Mouse (Mus musculus): ENCODE data around the gene Slc7a5. TPM values are rescaled to one million over a fixed set of nuclear protein-coding genes. Genes with fewer than 3 reads are reported as not detected.

Slc7a5 gene
- polyA plus RNA-seq, 1 experiment from 2014 or later = 26.4 TPM

GRCm38 (mm10) chr8:121909148-121909541, 1.7 kb upstream of the Slc7a5 start:
- DNase-seq (ENCODE audit: low spot score) (no peak), ATAC-seq (replicated peaks; ENCODE audit: low FRiP score, low TSS enrichment, low read depth) (no peak)
- no peak overlapping the region for H3K9ac ChIP-seq (ENCODE audit: low read length)
- WGBS = 62% methylated on average over 8 of the region's 8 CpGs
- no peaks in the 10 kb centered on the region for H3K9me3 ChIP-seq (ENCODE audit: control insufficient read depth, low read length)
- no peaks in the 10 kb centered on the region for H3K36me3 ChIP-seq (ENCODE audit: control insufficient read depth, insufficient read depth, low read length)
- peaks cover 26% of the 10 kb centered on the region for H3K4me1 ChIP-seq (replicated peaks; ENCODE audit: control insufficient read depth, insufficient read depth, low read length)
- H3K4me3 ChIP-seq (ENCODE audit: low read depth, low read length) = no peak overlapping the region
- H3K27me3 ChIP-seq (replicated peaks; ENCODE audit: control insufficient read depth, insufficient read depth, low read length) = 0 out of 2 replicates have a peak, but pooled peaks cover 3% of the 10 kb centered on the region
- H3K4me2 ChIP-seq (ENCODE audit: low read length) = no peak overlapping the region
- H3K27ac ChIP-seq (ENCODE audit: low read depth) = no peak overlapping the region

GRCm38 (mm10) chr8:121908378-121909147, 1.1 kb upstream of the Slc7a5 start:
- H3K4me3 ChIP-seq (ENCODE audit: low read depth, low read length) = no peak overlapping the region
- WGBS = 52% methylated on average over 8 of the region's 8 CpGs
- no peaks in the 10 kb centered on the region for H3K9me3 ChIP-seq (ENCODE audit: control insufficient read depth, low read length)
- no peak overlapping the region for H3K27ac ChIP-seq (ENCODE audit: low read depth)
- ATAC-seq (replicated peaks; ENCODE audit: low FRiP score, low TSS enrichment, low read depth) (no peak), DNase-seq (ENCODE audit: low spot score) (no peak)
- 0 out of 2 replicates have a peak, but pooled peaks cover 3% of the 10 kb centered on the region for H3K27me3 ChIP-seq (replicated peaks; ENCODE audit: control insufficient read depth, insufficient read depth, low read length)
- H3K9ac ChIP-seq (ENCODE audit: low read length) = no peak overlapping the region
- peak overlapping the region; percentile 95 for H3K4me2 ChIP-seq (ENCODE audit: low read length)
- H3K4me1 ChIP-seq (replicated peaks; ENCODE audit: control insufficient read depth, insufficient read depth, low read length) = peaks cover 26% of the 10 kb centered on the region
- no peaks in the 10 kb centered on the region for H3K36me3 ChIP-seq (ENCODE audit: control insufficient read depth, insufficient read depth, low read length)

GRCm38 (mm10) chr8:121906542-121907512, 667 bp downstream of the Slc7a5 start:
- no peaks in the 10 kb centered on the region for H3K36me3 ChIP-seq (ENCODE audit: control insufficient read depth, insufficient read depth, low read length)
- H3K27ac ChIP-seq (ENCODE audit: low read depth) = no peak overlapping the region
- H3K9ac ChIP-seq (ENCODE audit: low read length) = peak overlapping the region; percentile 66
- WGBS = under 1% methylated on average over 62 of the region's 72 CpGs
- no peaks in the 10 kb centered on the region for H3K9me3 ChIP-seq (ENCODE audit: control insufficient read depth, low read length)
- 0 out of 2 replicates have a peak, but pooled peaks cover 3% of the 10 kb centered on the region for H3K27me3 ChIP-seq (replicated peaks; ENCODE audit: control insufficient read depth, insufficient read depth, low read length)
- H3K4me2 ChIP-seq (ENCODE audit: low read length) = peak overlapping the region; percentile 95
- DNase-seq (ENCODE audit: low spot score) = peak; percentile 80
- ATAC-seq (replicated peaks; ENCODE audit: low FRiP score, low TSS enrichment, low read depth) = peak; percentile 38
- H3K4me1 ChIP-seq (replicated peaks; ENCODE audit: control insufficient read depth, insufficient read depth, low read length) = peaks cover 28% of the 10 kb centered on the region
- H3K4me3 ChIP-seq (ENCODE audit: low read depth, low read length) = peak overlapping the region; percentile 76

GRCm38 (mm10) chr8:121905864-121906263, 1.6 kb downstream of the Slc7a5 start:
- ATAC-seq (replicated peaks; ENCODE audit: low FRiP score, low TSS enrichment, low read depth) (no peak), DNase-seq (ENCODE audit: low spot score) (no peak)
- no peaks in the 10 kb centered on the region for H3K36me3 ChIP-seq (ENCODE audit: control insufficient read depth, insufficient read depth, low read length)
- no peaks in the 10 kb centered on the region for H3K9me3 ChIP-seq (ENCODE audit: control insufficient read depth, low read length)
- no peak overlapping the region for H3K27ac ChIP-seq (ENCODE audit: low read depth)
- peak overlapping the region; percentile 66 for H3K9ac ChIP-seq (ENCODE audit: low read length)
- peak overlapping the region; percentile 95 for H3K4me2 ChIP-seq (ENCODE audit: low read length)
- H3K4me1 ChIP-seq (replicated peaks; ENCODE audit: control insufficient read depth, insufficient read depth, low read length) = peaks cover 31% of the 10 kb centered on the region
- WGBS = 33% methylated on average over 5 of the region's 5 CpGs
- H3K4me3 ChIP-seq (ENCODE audit: low read depth, low read length) = peak overlapping the region; percentile 76
- H3K27me3 ChIP-seq (replicated peaks; ENCODE audit: control insufficient read depth, insufficient read depth, low read length) = 0 out of 2 replicates have a peak, but pooled peaks cover 3% of the 10 kb centered on the region

GRCm38 (mm10) chr8:121905420-121905819, 2.1 kb downstream of the Slc7a5 start:
- ATAC-seq (replicated peaks; ENCODE audit: low FRiP score, low TSS enrichment, low read depth) (no peak), DNase-seq (ENCODE audit: low spot score) (no peak)
- no peak overlapping the region for H3K9ac ChIP-seq (ENCODE audit: low read length)
- 50% methylated on average over 1 of the region's 1 CpGs for WGBS
- peak overlapping the region; percentile 76; the same call in 1 of the 2 replicates for H3K4me3 ChIP-seq (ENCODE audit: low read depth, low read length)
- H3K4me2 ChIP-seq (ENCODE audit: low read length) = peak overlapping the region; percentile 95
- H3K36me3 ChIP-seq (ENCODE audit: control insufficient read depth, insufficient read depth, low read length) = no peaks in the 10 kb centered on the region
- no peak overlapping the region for H3K27ac ChIP-seq (ENCODE audit: low read depth)
- H3K27me3 ChIP-seq (replicated peaks; ENCODE audit: control insufficient read depth, insufficient read depth, low read length) = 0 out of 2 replicates have a peak, but pooled peaks cover 3% of the 10 kb centered on the region
- no peaks in the 10 kb centered on the region for H3K9me3 ChIP-seq (ENCODE audit: control insufficient read depth, low read length)
- peaks cover 31% of the 10 kb centered on the region for H3K4me1 ChIP-seq (replicated peaks; ENCODE audit: control insufficient read depth, insufficient read depth, low read length)

GRCm38 (mm10) chr8:121904999-121905398, 2.5 kb downstream of the Slc7a5 start:
- no peak for DNase-seq (ENCODE audit: low spot score)
- peaks cover 31% of the 10 kb centered on the region for H3K4me1 ChIP-seq (replicated peaks; ENCODE audit: control insufficient read depth, insufficient read depth, low read length)
- H3K27me3 ChIP-seq (replicated peaks; ENCODE audit: control insufficient read depth, insufficient read depth, low read length) = 0 out of 2 replicates have a peak, but pooled peaks cover 3% of the 10 kb centered on the region
- no peak overlapping the region for H3K4me3 ChIP-seq (ENCODE audit: low read depth, low read length)
- H3K4me2 ChIP-seq (ENCODE audit: low read length) = no peak overlapping the region
- no peak for ATAC-seq (replicated peaks; ENCODE audit: low FRiP score, low TSS enrichment, low read depth)
- no peak overlapping the region for H3K9ac ChIP-seq (ENCODE audit: low read length)
- no peaks in the 10 kb centered on the region for H3K36me3 ChIP-seq (ENCODE audit: control insufficient read depth, insufficient read depth, low read length)
- H3K9me3 ChIP-seq (ENCODE audit: control insufficient read depth, low read length) = no peaks in the 10 kb centered on the region
- 87% methylated on average over 9 of the region's 9 CpGs for WGBS
- no peak overlapping the region for H3K27ac ChIP-seq (ENCODE audit: low read depth)

GRCm38 (mm10) chr8:121903977-121904376, 3.5 kb downstream of the Slc7a5 start:
- Histone ChIP-seq H3K9me3 (ENCODE audit: control insufficient read depth, low read length) (no peaks in the 10 kb centered on the region), H3K27me3 (replicated peaks; ENCODE audit: control insufficient read depth, insufficient read depth, low read length) (0 out of 2 replicates have a peak, but pooled peaks cover 3% of the 10 kb centered on the region), H3K9ac (ENCODE audit: low read length) (no peak overlapping the region), H3K4me3 (ENCODE audit: low read depth, low read length) (no peak overlapping the region), H3K27ac (ENCODE audit: low read depth) (no peak overlapping the region), H3K36me3 (ENCODE audit: control insufficient read depth, insufficient read depth, low read length) (no peaks in the 10 kb centered on the region), H3K4me2 (ENCODE audit: low read length) (no peak overlapping the region), H3K4me1 (replicated peaks; ENCODE audit: control insufficient read depth, insufficient read depth, low read length) (peaks cover 35% of the 10 kb centered on the region)
- ATAC-seq (replicated peaks; ENCODE audit: low FRiP score, low TSS enrichment, low read depth) (no peak), DNase-seq (ENCODE audit: low spot score) (no peak)
- 63% methylated on average over 6 of the region's 6 CpGs for WGBS

- DNase-seq (ENCODE audit: low spot score) (no peak), ATAC-seq (replicated peaks; ENCODE audit: low FRiP score, low TSS enrichment, low read depth) (no peak)
- H3K4me3 ChIP-seq (ENCODE audit: low read depth, low read length) = no peak overlapping the region
- H3K27me3 ChIP-seq (replicated peaks; ENCODE audit: control insufficient read depth, insufficient read depth, low read length) = no peaks in the 10 kb centered on the region
- H3K4me2 ChIP-seq (ENCODE audit: low read length) = no peak overlapping the region
- 41% methylated on average over 8 of the region's 8 CpGs for WGBS
- peaks cover 48% of the 10 kb centered on the region for H3K4me1 ChIP-seq (replicated peaks; ENCODE audit: control insufficient read depth, insufficient read depth, low read length)
- H3K9ac ChIP-seq (ENCODE audit: low read length) = no peak overlapping the region
- no peaks in the 10 kb centered on the region for H3K9me3 ChIP-seq (ENCODE audit: control insufficient read depth, low read length)
- no peaks in the 10 kb centered on the region for H3K36me3 ChIP-seq (ENCODE audit: control insufficient read depth, insufficient read depth, low read length)
- H3K27ac ChIP-seq (ENCODE audit: low read depth) = no peak overlapping the region
Measured at GRCm38 (mm10) chr8:121901498-121902236, 5.8 kb downstream of the Slc7a5 start.
